Mouse (Mus musculus) stomach, postnatal 0 days (tissue): ENCODE measurements around the gene Zbtb42.

Source experiments
- CTCF ChIP-seq: IDR thresholded peaks from 2 replicates; pipeline ENCODE4 v1.5.1; 2016; ENCODE audit warnings: antibody characterized with exemption, low read depth, mild to moderate bottlenecking, moderate library complexity
- EP300 ChIP-seq: optimal IDR thresholded peaks from 2 replicates; pipeline ENCODE3; 2016; ENCODE audit warnings: antibody characterized with exemption

- no peak for TF ChIP-seq CTCF
- TF ChIP-seq EP300: no peak
Measured at GRCm38 (mm10) chr12:112661327-112661605, 17.4 kb upstream of the Zbtb42 start.
